Mouse (Mus musculus) heart, postnatal 0 days (tissue): ENCODE measurements around the gene Cir1.

Source experiments
- CTCF ChIP-seq: IDR thresholded peaks from 2 replicates; pipeline ENCODE4 v1.5.1; 2016; ENCODE audit warnings: antibody characterized with exemption, control low read depth, low read depth
- EP300 ChIP-seq: IDR thresholded peaks from 2 replicates; pipeline ENCODE4 v1.6.1; 2016; ENCODE audit warnings: antibody characterized with exemption, low read depth

DNA sequence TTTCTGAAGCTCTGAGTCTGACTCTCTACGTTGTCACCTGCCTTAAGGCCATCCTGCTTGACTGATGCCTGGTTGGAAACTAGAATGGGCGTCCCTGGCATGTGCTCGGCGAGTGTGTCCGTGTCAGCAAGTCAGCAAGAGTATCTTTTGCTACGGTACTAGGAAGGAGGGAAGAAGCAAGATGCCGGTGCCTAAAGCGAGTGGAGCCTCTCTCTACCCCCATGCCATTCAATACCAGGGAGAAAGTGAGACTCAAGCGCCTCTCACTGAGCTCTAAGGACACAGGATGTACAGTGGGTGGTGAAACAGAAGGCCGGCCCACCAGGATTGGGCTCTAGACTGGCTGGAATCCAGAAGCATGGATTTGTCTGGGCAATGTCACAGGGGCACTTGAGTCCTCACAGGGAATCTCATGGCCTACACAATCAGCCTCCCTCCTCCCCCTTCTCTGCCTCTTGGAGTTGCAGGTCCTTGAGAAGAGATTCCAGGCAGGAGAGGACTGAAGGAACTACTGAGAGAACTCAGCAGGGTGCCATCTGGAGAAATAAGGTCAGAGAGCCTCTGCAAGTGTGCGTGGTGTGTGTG, 47.8 kb downstream of the Cir1 start:
- TF ChIP-seq CTCF (no peak), EP300 (no peak)
